Mouse (Mus musculus): ENCODE data around the gene Arpin.

DNA sequence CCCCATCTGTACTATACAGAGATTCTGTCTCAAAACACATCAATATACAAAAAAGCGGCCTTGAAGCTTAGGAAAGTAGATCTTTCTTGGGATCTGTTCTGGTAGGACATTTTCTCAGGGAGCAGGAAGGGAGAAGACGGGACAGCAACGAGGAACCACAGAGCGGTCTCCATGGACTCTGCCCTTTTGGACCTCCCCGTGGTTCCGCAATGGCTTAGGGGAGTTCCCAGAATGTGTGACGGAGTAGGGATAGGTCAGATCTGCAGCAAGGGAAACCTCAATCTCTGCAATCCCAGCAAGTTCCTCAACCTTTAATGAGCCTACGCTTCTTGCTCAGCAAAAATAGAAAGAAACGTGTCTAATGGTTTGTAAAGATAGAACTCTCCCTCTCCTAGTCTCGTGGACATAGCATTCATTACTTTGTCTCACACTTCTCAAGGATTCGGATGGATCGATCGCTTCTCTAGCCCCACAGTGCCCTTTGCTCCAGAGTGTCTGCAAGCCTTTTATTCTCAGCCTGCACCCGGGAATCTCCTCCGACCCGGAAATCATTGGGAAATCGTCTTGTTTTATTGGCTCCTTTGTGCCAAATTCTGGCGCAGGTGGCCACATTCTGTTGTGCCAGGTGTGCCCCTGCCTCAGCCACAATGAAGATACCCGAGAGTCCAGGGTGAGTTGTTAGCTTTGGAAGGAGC lies 499 bp upstream of the Arpin start:
- no peak for TF ChIP-seq CTCF (conservative IDR thresholded peaks at IDR 0.05; ENCODE audit: insufficient read depth, insufficient read length, low read depth, low read length)
- TF ChIP-seq POLR2A (IDR thresholded peaks at IDR 0.05; ENCODE audit: low read depth, low read length) = no peak

Data from kidney, adult 2 months (tissue).